Mouse (Mus musculus) left cerebral cortex, adult 6 months (tissue): Measurements from ENCODE around the gene Gm3636. TPM values are rescaled to one million over a fixed set of nuclear protein-coding genes. Genes with fewer than 3 reads are reported as not detected.

Experiments
- long read RNA-seq, 2 experiments: library from polyadenylated mRNA; unstranded; transcript quantifications; one replicate each; pipeline ENCODE4 v2.0.0; 2019 to 2020
- polyA plus RNA-seq: library from polyadenylated mRNA; unstranded; fragments of <200 nt; fragmentation: Nextera tagmentation; gene quantifications from 2 replicates; pipeline ENCODE4 v1.2.3, GENCODE M21; 2021

Gm3636 gene
- 1.7 and 1.8 TPM in 2 replicates for polyA plus RNA-seq
- long read RNA-seq, experiment 1, partial matches to known transcripts, result 2 of 21 reads
- long read RNA-seq, experiment 1, other reads (novel, unspliced or antisense), result 19 of 21 reads
- long read RNA-seq, experiment 2, partial matches to known transcripts, result 0 of 5 reads
- long read RNA-seq, experiment 2, other reads (novel, unspliced or antisense), result 5 of 5 reads

GRCm38 (mm10) chr14:6742232-6742631, at the start of gene Gm3636:
Gene Gm3636 (minus strand): TSS chr14:6742332.

DNA sequence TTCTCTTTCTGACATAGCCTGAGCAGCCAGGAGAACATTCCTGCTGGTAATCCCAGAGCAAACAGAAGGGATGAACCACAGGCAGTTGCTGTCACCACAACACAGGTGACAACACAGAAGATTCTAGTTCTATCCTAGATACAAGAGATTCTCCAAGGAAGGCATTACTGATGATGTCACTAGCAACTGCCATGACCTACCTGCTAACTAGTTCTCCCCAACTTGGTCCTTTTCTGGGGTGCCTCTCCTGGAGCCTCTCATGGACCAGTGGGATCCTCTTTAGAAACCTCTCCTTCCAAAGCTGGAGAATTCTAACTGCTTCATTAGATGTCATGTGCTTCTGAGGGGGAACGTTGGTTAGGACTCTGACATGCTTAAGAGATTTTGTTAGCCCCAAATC, 32.2 kb upstream of the Gm3636 start, which contains the start of gene Gm8362:
Gene Gm8362, minus strand, starts transcription at position 101 of the 400 bp plus-strand sequence.

GRCm38 (mm10) chr14:6720151-6720550, 22.0 kb downstream of the Gm3636 start, which contains the start of gene Gm8050:
Gene Gm8050 (minus strand): TSS chr14:6720251.

Other genes starting within 250 kb of the Gm3636 start
- not detected in 2 replicates for gene Gm8356, start 205.0 kb downstream of the Gm3636 start, polyA plus RNA-seq
- 0.06 and 0.12 TPM in 2 replicates for gene Gm3629, start 151.7 kb downstream of the Gm3636 start, polyA plus RNA-seq
- gene Gm3460, start 119.9 kb downstream of the Gm3636 start, polyA plus RNA-seq, result not detected in 2 replicates
- 0.16 TPM in 1 of 2 replicates, not detected in the other for gene Gm10251, start 58.2 kb downstream of the Gm3636 start, polyA plus RNA-seq
- not detected in 2 replicates for gene Gm8050, start 22.1 kb downstream of the Gm3636 start, polyA plus RNA-seq
- gene Gm8362, start 32.1 kb upstream of the Gm3636 start, polyA plus RNA-seq, result not detected in 2 replicates
- not detected in 2 replicates for gene Gm3642, start 98.0 kb upstream of the Gm3636 start, polyA plus RNA-seq
- gene Gm3667, start 147.6 kb upstream of the Gm3636 start, polyA plus RNA-seq, result 2.8 and 3.2 TPM in 2 replicates
- gene Gm6356, start 231.5 kb upstream of the Gm3636 start, polyA plus RNA-seq, result not detected in 2 replicates